Mouse (Mus musculus) hindbrain, embryonic 14.5 days (tissue): ENCODE measurements around the gene Fblim1. TPM values are rescaled to one million over a fixed set of nuclear protein-coding genes. Genes with fewer than 3 reads are reported as not detected.
A peak's percentile ranks its signal among the peaks of the same experiment; 100 is the strongest.

Experiments used
- ATAC-seq: fragments of 200-750 bp; cut with Nextera tagmentation; 2 replicates; pipeline ENCODE4 v1.8.0; 2017; ENCODE audit warnings: moderate number of reproducible peaks, mild to moderate bottlenecking, moderate TSS enrichment, moderate library complexity; ENCODE audit not compliant: low FRiP score
- DNase-seq: peaks from one replicate; pipeline ENCODE4 v3.0.0-alpha.2; 2015; ENCODE audit warnings: low spot score
- H3K27ac ChIP-seq: fragments of 300-500 bp; sonication (generic); 2 replicates; pipeline ENCODE4 v1.5.1; 2014; ENCODE audit warnings: mild to moderate bottlenecking, moderate library complexity
- H3K27me3 ChIP-seq: fragments of 300-500 bp; sonication (generic); 2 replicates; pipeline ENCODE4 v1.6.1; 2014; ENCODE audit warnings: mild to moderate bottlenecking, low read length, mixed read lengths; ENCODE audit not compliant: control insufficient read depth, insufficient read depth
- H3K36me3 ChIP-seq: fragments of 300-500 bp; sonication (generic); replicated peaks from 2 replicates; pipeline ENCODE4 v1.6.1; 2014; ENCODE audit not compliant: control insufficient read depth, insufficient read depth
- H3K4me1 ChIP-seq: fragments of 300-500 bp; sonication (generic); replicated peaks from 2 replicates; pipeline ENCODE4 v1.6.1; 2014; ENCODE audit warnings: antibody characterized with exemption, low read length, mixed read lengths; ENCODE audit not compliant: control insufficient read depth, insufficient read depth
- H3K4me2 ChIP-seq: fragments of 300-500 bp; sonication (generic); replicated peaks from 2 replicates; pipeline ENCODE4 v1.6.1; 2014; ENCODE audit warnings: mild to moderate bottlenecking, moderate library complexity
- H3K4me3 ChIP-seq: fragments of 300-500 bp; sonication (generic); replicated peaks from 2 replicates; pipeline ENCODE4 v1.5.1; 2014; ENCODE audit warnings: mild to moderate bottlenecking, low read length
- H3K9ac ChIP-seq: fragments of 300-500 bp; sonication (generic); 2 replicates; pipeline ENCODE4 v1.6.1; 2014
- H3K9me3 ChIP-seq: fragments of 300-500 bp; sonication (generic); 2 replicates; pipeline ENCODE4 v1.6.1; 2016; ENCODE audit warnings: low read length; ENCODE audit not compliant: control insufficient read depth
- WGBS: fragments of 180-500 bp; shearing (Covaris S2); extraction: QIAGEN DNeasy Blood & Tissue Kit; methylation state at CpG from one replicate; pipeline ENCODE4 v1.1.7; 2014; 5-methylcytosine and 5-hydroxymethylcytosine counted together
- polyA plus RNA-seq: library from polyadenylated mRNA; unstranded; fragments of >200 nt; fragmentation: Nextera tagmentation; extraction: Ambion mirVana; gene quantifications from 2 replicates; pipeline ENCODE4 v1.2.1, GENCODE M21; 2014

Gene Fblim1
- polyA plus RNA-seq, 1 experiment from 2014 or later: 41.3 TPM

DNA sequence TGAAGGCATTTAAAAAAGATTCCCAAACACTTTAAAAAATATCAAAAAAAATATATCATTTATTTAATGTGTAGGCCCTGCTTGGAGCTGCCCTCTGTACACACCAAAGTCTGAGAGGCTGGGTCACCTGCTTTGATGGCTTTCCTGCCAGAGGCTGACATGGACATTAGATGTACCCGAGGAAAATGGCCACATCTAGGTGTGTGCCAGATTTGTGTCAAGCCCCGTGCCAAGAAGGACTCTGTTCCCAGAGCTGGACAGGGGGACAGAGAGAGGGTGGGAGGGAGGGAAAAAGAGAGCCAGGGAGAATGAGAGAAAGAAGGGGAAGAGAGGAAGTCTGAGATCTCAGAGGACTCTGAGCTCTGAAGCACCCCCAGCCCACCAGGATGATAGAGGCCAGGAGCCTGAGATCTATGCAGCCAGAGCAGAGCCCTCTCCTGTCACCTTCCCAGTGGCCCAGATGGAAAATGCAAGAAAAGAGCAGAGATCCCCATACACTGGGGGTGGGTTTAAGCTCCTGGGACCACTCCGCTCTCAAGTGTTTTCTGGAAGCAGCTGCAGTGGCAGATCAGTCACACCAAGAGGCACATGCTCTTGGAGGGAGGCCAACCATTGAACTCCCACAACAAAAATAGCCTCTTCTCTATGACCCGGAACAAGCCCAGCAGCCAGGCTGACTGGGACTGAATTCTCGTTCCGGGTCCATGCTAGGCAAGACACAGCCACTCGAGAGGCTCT, 37.4 kb upstream of the Fblim1 start:
- H3K4me3 ChIP-seq: no peak overlapping the region
- peaks cover 38% of the 10 kb centered on the region for H3K36me3 ChIP-seq
- H3K9ac ChIP-seq: peak overlapping the region; percentile 3; the same call in 1 of the 2 replicates
- peaks cover 12% of the 10 kb centered on the region for H3K4me1 ChIP-seq
- 44% methylated on average over 7 of the region's 7 CpGs for WGBS
- peak; percentile 71 for ATAC-seq
- H3K27me3 ChIP-seq: no peaks in the 10 kb centered on the region
- peak; percentile 72 for DNase-seq
- peak overlapping the region; percentile 77 for H3K27ac ChIP-seq
- H3K4me2 ChIP-seq: no peak overlapping the region; the same call in 1 of the 2 replicates
- no peaks in the 10 kb centered on the region for H3K9me3 ChIP-seq

DNA sequence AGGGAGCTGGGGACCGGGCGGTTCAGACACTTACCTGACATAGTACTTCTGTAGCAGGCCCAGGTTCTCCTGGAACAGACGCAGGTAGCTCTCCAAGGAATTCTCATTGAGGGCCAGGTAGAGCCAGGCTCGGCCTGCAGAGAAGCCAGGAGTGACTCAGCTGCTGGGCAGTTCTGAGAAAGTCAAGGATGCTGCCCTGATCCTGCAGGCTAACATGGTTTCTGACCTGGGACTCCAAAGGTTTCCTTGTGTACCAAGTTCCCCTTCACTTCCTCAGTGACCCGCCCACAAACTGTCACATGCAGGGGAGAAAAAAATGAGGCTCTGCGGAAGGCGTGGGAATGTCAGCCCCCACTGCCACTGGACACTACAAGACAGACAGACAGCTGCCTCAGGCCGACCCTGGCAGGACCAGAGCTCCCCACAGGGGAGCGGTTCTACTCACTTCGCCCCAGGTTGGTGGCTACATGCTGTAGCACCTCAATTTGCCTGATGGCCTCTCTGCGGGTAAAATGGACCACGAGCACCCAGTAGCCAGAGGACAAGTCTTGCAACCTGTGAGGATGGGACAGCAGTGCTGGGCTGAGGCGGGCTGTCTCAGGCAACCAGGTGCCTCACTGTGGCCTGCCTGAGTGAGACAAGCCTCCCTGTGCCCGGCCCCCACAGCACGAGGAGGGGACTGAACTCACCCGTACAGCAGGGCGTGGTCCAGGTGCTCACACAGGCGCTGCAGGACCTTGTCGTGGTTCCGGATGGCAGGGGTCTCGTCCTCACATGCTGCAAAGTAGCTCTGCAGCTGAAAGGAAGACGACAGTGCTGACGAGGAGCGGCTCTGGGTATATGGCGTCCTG, 36.3 kb upstream of the Fblim1 start:
- peaks cover 12% of the 10 kb centered on the region for H3K4me1 ChIP-seq
- H3K27me3 ChIP-seq: no peaks in the 10 kb centered on the region
- DNase-seq (no peak), ATAC-seq (no peak)
- H3K27ac ChIP-seq: 0 out of 2 replicates have a peak overlapping the region, but pooled peaks have one; percentile 14
- H3K36me3 ChIP-seq: peaks cover 41% of the 10 kb centered on the region
- WGBS: 91% methylated on average over 25 of the region's 25 CpGs
- no peaks in the 10 kb centered on the region for H3K9me3 ChIP-seq
- H3K9ac ChIP-seq: no peak overlapping the region
- no peak overlapping the region for H3K4me3 ChIP-seq
- no peak overlapping the region for H3K4me2 ChIP-seq

DNA sequence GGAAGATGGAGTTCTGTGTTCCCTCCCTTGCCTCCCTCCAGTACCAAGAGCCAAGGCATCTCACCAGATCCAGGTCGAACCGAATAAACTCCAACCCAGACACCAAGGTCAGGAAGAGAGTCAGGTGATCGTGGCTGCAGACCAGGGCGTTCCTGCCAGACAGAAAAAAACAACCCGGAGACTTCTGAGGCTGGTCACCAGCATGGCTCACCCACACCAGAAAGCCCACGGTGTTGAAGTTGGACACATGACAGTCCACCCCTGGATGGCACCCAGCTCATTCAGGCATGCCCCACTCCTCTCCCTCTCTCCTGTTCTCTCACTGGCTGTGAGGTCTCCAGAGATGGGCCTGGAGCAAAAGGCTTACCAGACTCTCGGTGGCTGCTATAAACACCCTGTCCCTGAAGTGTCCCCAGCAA, 35.5 kb upstream of the Fblim1 start:
- WGBS: 89% methylated on average over 7 of the region's 7 CpGs

DNA sequence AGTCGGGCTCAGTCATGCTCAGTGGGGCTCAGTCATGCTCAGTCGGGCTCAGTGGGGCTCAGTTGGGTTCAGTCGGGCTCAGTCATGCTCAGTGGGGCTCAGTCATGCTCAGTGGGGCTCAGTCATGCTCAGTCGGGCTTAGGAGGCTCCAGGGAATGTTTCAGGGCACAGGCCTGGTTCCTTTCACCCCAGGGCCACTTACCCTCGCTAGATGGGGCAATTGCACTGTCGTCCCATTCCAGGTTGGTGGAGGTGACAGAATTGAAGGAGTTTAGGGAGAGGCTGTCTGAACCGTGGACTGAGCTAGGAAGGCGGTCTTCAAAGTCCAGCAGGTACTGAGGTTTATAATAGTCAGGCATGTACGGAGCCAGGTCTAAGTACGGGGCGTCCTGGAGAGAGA, 33.6 kb upstream of the Fblim1 start:
- Histone ChIP-seq H3K4me2 (no peak overlapping the region), H3K9me3 (no peaks in the 10 kb centered on the region), H3K36me3 (peaks cover 59% of the 10 kb centered on the region), H3K27me3 (no peaks in the 10 kb centered on the region), H3K27ac (no peak overlapping the region), H3K4me1 (peaks cover 12% of the 10 kb centered on the region), H3K9ac (no peak overlapping the region), H3K4me3 (no peak overlapping the region)
- 73% methylated on average over 11 of the region's 11 CpGs for WGBS
- ATAC-seq (no peak), DNase-seq (no peak)

More for the DNA sequence above, 35.5 kb upstream of the Fblim1 start:
- Histone ChIP-seq H3K4me2 (no peak overlapping the region), H3K36me3 (peaks cover 49% of the 10 kb centered on the region), H3K4me3 (no peak overlapping the region), H3K27me3 (no peaks in the 10 kb centered on the region), H3K9me3 (no peaks in the 10 kb centered on the region), H3K4me1 (peaks cover 12% of the 10 kb centered on the region), H3K27ac (no peak overlapping the region), H3K9ac (no peak overlapping the region)
- DNase-seq: no peak
- ATAC-seq: no peak

DNA sequence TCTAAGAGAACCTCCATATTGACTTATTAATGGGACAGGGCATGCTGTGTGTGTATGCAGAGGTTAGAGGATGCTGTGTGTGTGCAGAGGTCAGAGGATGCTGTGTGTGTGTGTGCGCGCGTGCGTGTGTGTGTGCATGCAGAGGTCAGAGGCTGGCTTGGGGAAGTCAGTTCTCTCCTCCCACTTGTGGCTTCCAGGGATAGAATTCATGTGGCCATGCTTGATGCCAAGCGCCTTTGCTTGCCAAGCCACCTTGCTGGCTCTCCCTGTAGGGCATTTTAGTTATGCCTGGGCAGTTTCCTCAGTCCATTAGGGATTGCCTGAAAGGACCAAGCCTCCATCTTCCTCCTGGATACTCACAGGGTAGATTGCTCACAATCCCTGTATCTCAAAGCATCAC, 30.8 kb upstream of the Fblim1 start:
- Histone ChIP-seq H3K4me3 (no peak overlapping the region), H3K9me3 (no peaks in the 10 kb centered on the region), H3K27me3 (no peaks in the 10 kb centered on the region), H3K36me3 (peaks cover 74% of the 10 kb centered on the region), H3K27ac (no peak overlapping the region), H3K9ac (no peak overlapping the region), H3K4me2 (no peak overlapping the region), H3K4me1 (no peaks in the 10 kb centered on the region)
- DNase-seq (no peak), ATAC-seq (no peak)
- 95% methylated on average over 5 of the region's 5 CpGs for WGBS

DNA sequence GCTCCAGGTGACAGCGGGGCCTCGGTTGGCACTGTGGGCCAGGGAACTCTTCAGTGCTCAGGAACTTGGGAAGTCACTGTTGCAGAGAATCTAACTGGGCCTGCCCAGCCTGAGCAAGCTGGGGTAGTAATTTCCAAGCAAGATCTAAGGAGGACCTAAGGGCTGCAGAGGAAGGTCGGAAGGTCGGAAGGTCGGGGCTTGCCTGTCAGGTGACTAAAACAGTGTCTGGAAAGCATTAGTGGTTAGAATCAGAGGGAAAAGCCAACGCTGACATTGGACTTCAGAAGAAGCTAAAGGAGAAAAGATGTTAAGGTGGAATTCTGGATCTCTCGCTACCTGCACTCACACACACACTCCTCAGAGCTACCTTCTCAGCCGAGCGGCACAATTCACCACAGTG, 30.1 kb upstream of the Fblim1 start:
- 92% methylated on average over 9 of the region's 9 CpGs for WGBS
- peaks cover 76% of the 10 kb centered on the region for H3K36me3 ChIP-seq

DNA sequence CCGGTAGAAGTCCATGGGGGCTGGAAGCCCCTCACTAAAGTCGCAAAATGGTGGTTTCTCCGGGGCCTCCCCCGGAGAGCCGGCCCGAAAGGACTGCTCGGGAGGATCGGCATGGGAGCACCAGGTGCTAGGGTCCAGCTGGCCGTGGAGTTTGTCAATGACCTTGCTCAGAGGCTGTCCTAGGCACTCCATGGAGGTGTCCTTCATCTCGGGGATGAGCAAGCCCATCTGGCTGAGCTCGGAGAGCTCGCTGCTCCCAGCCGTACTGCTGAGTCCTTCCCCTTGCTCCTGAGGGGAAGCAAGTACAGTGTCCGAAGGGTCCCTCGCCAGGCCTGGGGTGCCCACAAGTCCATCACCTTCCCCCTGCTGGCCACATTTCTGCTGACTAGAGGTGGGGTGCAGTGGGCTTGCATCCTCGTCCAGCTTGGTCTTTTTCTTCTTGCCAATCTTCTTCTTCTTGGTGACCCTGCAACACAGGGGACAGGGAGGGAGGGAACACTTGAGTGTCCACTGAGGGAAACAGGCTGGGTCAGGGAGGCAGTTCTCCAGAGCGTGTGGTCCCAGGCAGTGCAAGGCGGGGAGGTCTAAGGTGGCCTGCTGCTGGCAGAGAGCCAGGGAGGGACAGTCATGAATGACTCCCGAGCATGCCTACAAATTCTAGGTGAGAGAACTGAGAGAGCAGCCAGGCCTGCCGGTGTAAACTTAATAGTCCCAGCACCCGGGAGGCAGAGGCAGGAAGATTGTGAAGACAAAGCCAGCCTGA, 26.4 kb upstream of the Fblim1 start:
- WGBS: 96% methylated on average over 21 of the region's 21 CpGs
- DNase-seq: no peak
- Histone ChIP-seq H3K4me3 (no peak overlapping the region), H3K4me2 (no peak overlapping the region), H3K27me3 (no peaks in the 10 kb centered on the region), H3K9me3 (no peaks in the 10 kb centered on the region), H3K9ac (no peak overlapping the region), H3K27ac (no peak overlapping the region), H3K36me3 (peaks cover 88% of the 10 kb centered on the region), H3K4me1 (no peaks in the 10 kb centered on the region)
- ATAC-seq: no peak

More for the DNA sequence above, 30.1 kb upstream of the Fblim1 start:
- no peak overlapping the region for H3K4me3 ChIP-seq
- no peak overlapping the region for H3K4me2 ChIP-seq
- H3K27me3 ChIP-seq: no peaks in the 10 kb centered on the region
- H3K9me3 ChIP-seq: no peaks in the 10 kb centered on the region
- DNase-seq (no peak), ATAC-seq (no peak)
- no peak overlapping the region for H3K9ac ChIP-seq
- no peaks in the 10 kb centered on the region for H3K4me1 ChIP-seq
- H3K27ac ChIP-seq: no peak overlapping the region

DNA sequence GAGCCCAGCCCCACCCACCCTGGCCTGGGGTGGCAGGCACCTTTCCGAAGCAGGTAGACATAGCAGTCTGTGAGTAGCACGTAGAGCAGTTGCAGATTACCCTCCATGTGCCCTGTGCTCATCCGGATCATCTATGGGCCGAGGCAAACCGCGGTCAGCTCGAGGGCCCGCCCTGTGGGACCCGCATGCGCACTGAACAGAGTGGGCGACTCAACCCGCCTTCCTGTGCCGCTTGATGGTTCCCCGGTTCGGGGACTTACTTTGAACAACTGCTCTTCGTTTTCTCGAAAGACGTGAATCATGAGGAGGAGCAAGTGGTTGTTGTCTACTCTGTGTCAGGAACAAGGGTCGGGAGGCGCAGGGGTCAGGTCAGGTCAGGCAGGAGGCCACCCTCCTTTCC, 25.4 kb upstream of the Fblim1 start:
- Histone ChIP-seq H3K4me1 (no peaks in the 10 kb centered on the region), H3K9ac (no peak overlapping the region), H3K36me3 (peaks cover 88% of the 10 kb centered on the region), H3K4me2 (no peak overlapping the region), H3K4me3 (no peak overlapping the region), H3K9me3 (no peaks in the 10 kb centered on the region), H3K27ac (no peak overlapping the region), H3K27me3 (no peaks in the 10 kb centered on the region)
- DNase-seq (no peak), ATAC-seq (no peak)
- WGBS: 96% methylated on average over 20 of the region's 20 CpGs

DNA sequence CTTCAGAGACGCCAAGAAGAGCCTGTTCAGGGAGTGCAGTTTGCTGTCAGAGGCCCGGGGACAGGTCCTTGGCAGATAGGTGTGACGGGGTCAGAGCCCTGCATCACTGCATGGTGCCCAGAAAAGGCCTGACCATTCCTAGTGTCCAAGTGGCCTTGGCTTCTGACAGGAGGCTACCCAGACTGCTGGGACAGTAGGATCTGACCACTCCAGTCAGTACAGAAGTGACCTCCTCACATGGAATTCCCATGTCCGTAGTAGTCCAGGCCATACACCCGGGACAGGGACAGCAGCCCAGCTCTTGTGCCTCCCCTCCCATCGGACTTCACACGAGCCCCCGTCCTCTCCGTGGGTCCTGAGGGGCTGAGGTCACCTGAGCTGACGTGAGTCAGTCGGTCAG, 24.1 kb upstream of the Fblim1 start:
- Histone ChIP-seq H3K4me1 (no peaks in the 10 kb centered on the region), H3K27me3 (no peaks in the 10 kb centered on the region), H3K36me3 (peaks cover 93% of the 10 kb centered on the region), H3K4me3 (no peak overlapping the region), H3K27ac (no peak overlapping the region), H3K9ac (no peak overlapping the region), H3K9me3 (no peaks in the 10 kb centered on the region), H3K4me2 (no peak overlapping the region)
- ATAC-seq (no peak), DNase-seq (no peak)
- WGBS: 98% methylated on average over 11 of the region's 11 CpGs
